Mouse (Mus musculus) left cerebral cortex, postnatal 14 days (tissue): Measurements from ENCODE around the gene Atp10a. TPM values are rescaled to one million over a fixed set of nuclear protein-coding genes. Genes with fewer than 3 reads are reported as not detected.
A peak's percentile ranks its signal among the peaks of the same experiment; 100 is the strongest.
"Not testable (repeated sequence)": the region's sequence is repeated elsewhere in the genome, so short reads cannot be mapped to it uniquely, and the experiment has no call there.

ENCODE experiments used
- DNase-seq, 2 experiments: peaks; one replicate each; pipeline ENCODE4 v3.0.0; 2021 to 2022; ENCODE audit warnings: low spot score in 2 of 2, mixed read lengths in 1 of 2
- intact Hi-C: fragments of 180-260 bp; cut with DNase I; formaldehyde crosslinking; loops from one replicate; pipeline ENCODE4 v1.15.1; 2025
- total RNA-seq, 2 experiments: library from RNA; stranded (reverse); gene quantifications; 2 replicates each; pipeline ENCODE4 v1.2.3; 2021

Atp10a gene
- total RNA-seq, 2 experiments from 2014 or later = 5.9 to 6.3 TPM

DNA sequence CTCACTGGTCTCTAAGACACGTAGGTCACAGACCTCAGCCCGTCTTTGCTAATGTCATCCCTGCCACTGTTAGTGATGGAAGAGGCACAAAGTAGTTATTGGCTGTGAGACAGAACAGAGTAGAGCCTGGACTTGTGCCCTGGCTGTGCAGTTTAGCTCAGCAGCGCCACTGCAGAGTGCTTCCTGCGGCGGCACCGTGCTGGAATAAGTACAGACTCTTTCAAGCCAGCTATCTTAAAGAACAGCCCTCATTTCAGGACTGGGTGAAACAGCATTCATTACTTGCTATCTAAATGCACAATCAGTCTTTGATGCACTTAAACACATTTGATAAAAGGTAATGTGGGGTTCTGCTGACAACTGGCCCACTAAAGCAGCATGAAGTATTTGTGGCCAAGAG lies 111.3 kb downstream of the Atp10a start:
- intact Hi-C loops = no loop called here
- peak; percentile 37 to 63 for DNase-seq

DNA sequence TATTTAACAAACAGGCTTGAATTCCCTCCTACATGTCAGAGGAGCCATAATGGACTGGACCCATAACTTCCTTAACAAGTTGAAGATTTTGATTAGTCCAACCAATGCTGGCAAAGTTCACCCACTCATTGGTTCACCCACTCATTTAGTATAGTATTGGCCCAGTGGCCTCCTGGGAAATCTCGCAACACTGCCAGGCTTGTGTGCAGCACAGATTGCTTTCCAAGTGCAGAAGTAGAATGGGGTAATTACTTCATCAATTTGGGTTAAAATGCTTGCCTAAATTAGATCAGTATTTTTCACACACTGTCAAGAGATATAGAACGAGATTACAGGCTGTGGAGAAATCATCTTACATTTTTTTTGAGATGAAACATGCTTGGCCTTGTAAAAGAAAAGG lies 112.3 kb downstream of the Atp10a start:
- DNase-seq = no peak
- intact Hi-C loops = no loop called here

DNA sequence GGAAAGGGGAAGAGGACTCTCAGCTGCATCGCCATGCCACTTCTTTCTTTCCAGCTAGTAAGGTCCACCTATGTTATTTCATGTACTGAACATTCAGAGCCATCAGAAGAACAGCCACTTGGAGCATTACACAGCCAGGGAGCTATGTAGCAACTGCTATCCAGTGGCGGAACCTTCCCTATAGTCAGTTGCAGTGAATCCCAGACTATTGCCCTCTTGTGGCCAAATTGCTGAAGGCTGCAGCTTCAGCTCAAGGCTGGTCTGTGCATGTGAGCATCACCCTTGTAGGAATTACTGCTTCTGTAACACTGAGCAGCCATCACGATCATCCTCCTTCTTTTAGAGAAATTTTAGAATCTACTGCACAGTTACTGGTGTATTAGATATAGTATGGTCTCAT lies 114.3 kb downstream of the Atp10a start:
- peak; percentile 43 to 49 for DNase-seq
- intact Hi-C loops = loop anchor here (10.0 kb wide), 1 partner anchor 185 kb away; no protein-coding TSS in a partner anchor

DNA sequence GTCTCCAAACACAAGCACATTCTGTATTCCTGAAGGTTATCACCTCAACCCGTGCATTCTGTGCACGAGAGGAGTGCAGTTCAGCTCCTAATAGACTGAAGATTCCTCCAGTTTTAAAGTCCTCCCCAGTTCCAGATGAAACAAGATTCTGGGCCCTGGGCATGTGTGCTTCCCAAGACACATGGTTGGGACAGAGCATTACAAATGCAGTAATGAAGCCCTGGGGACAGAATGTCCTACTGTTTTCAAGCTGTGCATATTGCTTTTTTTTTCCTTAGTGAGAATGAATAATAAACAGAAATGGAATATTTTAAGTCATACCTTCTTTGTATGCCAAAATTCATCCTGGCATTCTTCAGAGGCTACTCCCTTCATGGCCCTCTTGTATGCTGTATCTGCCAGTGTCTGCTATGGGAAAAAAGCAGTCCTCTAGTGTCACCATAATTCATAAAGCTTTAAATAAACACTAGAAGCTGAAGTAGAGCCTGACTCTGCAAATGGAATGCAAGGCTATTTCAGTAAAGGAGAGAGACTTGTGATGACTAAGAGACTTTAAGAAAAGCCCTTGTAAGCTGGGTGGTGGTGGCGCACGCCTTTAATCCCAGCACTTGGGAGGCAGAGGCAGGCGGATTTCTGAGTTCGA lies 116.2 kb downstream of the Atp10a start:
- intact Hi-C loops = loop anchor here (10.0 kb wide), 1 partner anchor 187 kb away; no protein-coding TSS in a partner anchor
- DNase-seq = peak in 1 of 2 experiments; percentile 41

DNA sequence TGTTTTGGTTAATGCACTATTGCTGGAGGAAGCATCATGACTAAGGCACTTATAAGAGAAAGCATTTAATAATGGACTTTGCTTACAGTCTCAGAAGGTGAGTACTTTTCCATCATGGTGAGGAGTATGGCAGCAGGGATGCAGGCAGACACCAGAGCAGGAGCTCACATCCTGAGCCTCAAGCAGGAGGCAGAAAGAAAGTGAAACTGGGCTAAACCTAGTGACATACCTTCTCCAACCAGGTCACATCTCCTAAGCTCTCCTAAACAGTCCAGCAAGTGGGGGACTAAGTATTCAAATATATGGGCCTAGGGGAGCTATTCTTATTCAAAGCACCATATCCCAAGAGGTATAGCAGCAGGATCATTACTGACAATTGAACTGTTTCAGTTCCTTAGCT lies 123.2 kb downstream of the Atp10a start:
- intact Hi-C loops = loop anchor here (10.0 kb wide), 1 partner anchor 194 kb away; no protein-coding TSS in a partner anchor
- no peak for DNase-seq

DNA sequence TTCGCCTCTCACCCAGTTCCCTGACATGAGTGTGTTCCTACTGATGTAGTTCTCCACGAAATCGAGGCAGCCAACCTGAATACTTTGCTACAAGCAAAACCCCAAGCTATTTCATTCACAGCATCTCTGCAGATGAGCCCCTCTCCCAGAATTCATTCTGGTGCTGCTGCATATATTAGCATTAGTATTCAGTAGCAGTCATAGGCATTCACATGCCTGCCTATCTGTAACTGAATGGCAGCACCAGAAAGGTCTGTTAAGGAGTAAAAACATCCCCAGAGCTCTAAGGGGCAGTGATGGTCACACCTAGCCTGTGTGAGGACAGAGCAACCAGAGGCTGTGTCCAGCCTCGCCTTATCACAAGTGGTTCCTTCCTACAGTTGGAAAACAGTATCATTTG lies 131.0 kb downstream of the Atp10a start:
- no peak for DNase-seq
- intact Hi-C loops = no loop called here

DNA sequence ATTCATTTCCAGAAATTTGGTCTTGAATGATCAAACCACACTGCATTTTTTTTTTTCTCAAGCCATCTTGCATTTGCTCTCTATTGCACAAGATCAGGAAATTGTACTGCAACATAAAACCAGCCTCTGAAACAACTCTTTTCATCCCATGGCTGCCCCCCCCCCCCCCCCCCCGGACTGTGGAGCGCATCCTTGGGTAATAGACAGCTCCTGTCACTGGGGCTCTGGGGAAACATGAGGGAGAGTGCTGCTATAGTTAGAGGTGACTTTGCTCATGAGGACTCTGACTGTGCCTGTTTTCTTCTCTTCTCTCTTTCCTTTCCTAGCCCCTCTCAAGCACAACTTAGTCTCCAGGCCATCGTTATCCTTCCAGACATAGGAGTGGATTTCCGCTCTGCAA lies 131.6 kb downstream of the Atp10a start:
- intact Hi-C loops = no loop called here

DNA sequence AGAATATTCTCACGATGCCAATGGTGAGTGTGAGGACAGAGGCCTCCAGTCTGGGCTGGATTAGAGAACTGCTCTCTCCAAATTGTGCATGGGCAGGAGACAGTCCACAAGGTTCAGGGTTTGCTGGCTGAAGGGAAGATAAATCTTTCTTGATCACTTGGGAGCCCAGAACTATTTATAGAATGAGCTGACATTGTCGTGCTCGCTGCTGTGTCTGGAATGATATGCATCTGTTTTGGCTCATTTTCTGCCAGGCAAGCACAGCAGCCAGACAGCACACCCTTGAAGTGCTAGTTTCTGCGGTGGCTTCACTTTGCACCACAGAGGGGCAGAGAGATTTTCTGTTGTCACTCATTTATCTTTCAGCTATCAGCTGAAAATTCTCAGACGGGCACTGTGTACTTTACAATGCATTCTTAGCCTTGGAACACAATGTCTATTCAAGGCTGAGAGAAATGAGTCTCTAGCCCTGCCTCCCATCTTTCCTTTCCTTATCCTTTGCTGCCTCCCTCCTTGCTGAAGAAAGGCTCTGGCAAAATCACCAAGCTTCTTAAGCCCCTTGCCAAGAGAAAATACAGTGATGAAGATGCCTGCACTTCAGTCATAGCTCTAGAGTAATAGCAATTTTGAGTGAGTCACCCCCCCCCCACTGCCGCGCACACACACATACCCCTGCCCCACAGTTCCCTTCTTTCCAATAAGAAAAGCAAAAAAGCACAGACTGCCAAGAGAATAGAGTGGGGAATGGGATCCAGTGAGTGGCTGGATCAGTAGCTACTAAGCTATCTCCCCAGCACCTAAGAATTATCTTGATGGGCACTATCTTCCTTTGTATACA lies 132.7 kb downstream of the Atp10a start:
- DNase-seq = peak in 1 of 2 experiments; percentile 43
- intact Hi-C loops = no loop called here

More for the DNA sequence above, 131.6 kb downstream of the Atp10a start:
- DNase-seq = no peak

DNA sequence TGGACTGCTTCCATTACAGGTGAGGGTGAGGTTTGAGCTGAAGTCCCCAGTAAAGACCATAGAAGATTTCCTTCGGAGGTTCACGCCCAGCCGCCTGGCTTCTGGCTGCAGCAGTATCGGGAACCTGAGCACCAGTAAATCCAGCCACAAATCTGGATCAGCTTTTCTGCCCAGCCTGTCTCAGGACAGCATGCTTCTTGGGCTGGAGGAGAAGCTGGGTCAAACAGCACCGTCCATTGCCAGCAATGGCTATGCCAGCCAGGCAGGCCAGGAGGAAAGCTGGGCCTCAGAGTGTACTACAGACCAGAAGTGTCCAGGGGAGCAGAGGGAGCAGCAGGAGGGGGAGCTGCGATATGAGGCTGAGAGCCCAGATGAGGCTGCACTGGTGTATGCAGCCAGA lies 141.3 kb downstream of the Atp10a start:
- no peak for DNase-seq
- intact Hi-C loops = no loop called here

DNA sequence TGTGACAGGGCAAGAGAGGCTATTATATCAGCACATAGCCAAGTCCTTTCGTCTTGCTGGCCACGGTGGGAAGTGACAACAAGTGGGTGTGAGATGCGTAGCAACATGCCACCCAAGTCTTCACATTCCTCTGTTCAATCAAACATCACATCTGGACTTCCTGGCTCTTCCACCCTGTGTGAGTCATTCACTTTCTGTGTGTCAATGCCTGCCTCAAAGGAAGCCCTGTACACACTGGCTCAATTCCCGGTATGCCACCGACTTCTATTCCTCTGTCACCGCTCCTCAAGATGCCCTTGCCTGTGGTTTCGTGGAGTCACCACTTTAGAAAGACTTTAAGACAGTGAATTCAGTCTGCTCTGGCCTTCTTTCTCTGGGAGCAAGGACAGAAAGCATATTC lies 144.9 kb downstream of the Atp10a start:
- intact Hi-C loops = no loop called here
- DNase-seq = peak in 1 of 2 experiments; percentile 30

DNA sequence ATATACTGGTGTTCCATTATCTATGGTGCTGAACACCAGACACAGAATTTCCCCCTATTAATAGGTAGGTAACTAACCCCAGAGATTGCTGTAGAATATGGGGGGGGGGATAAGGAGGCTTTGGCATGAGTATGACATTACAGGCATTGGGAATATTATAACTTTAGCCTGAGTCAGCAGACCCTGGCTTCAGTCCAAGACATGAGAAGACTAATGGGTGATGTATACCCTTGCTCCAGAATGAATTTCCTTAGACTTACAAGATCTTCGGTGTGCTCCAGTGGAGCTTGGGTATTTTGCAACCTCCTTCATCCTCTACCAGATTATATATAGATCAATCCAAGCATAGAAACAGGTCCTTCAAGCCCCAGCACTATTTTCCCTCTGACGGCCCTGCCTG lies 145.8 kb downstream of the Atp10a start:
- intact Hi-C loops = no loop called here
- no peak for DNase-seq

DNA sequence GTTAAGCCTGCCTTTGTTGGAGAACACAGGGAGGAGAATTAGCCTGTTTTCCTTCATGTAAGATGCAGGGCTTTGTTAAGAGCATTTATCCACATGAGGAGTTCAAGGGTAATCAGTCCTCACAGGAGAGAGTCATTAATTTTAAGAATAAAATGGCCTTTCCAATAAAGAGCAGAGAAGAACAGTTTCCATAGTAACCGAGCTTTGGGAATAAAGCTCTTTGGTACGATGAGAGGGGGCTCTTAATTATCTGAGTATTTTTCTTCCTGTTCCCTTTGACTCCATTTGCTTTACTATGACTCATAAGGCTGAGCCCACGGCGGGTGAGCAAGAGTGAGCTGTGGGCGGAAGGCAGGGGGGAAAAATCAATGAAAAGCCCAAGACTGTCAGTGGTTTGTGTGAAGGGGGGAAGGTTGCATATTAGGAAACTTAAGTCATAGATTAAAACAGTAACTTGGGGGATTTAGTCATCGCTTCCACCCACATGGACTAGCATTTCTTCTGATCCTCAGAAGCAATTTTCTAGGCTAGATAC lies 166.2 kb downstream of the Atp10a start:
- intact Hi-C loops = no loop called here
- no peak for DNase-seq

DNA sequence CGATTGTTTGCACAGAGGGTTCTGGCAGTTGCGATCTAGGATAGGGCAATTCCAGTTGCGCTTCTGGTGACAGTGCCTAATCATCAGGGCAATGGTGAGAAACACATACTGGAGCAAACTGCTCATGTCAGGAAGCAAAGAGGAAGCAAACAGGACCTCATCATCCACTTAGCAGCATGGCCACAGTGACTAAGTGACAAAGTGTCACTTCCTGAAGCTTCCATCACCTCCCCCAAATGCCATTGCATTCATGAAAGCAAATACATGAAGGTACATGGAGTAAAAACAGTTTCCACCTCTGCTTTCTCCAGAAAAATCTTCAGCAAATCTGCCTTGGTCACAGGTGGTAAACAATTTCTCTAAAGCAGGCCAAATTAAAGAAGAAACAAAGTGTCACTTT lies 168.7 kb downstream of the Atp10a start:
- intact Hi-C loops = no loop called here
- no peak for DNase-seq

DNA sequence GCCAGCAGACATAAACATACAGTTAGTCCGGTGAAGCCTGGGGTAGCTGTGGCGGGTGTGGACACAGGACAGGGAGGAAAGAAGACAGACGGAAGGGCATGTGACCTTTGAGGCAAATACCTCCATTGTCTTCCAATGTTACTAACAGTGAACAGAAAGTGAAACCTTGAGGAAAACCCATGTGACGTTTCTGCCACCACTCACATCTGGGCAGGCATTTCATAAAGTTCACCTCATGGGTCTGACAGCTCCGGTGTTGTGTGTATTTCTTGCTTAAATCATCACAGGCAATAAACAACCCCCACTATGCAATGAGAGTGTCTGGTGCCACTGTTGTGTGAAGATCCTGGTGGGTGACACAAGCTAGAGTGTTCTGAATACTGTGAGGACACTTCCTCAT lies 173.1 kb downstream of the Atp10a start:
- intact Hi-C loops = no loop called here
- no peak for DNase-seq

DNA sequence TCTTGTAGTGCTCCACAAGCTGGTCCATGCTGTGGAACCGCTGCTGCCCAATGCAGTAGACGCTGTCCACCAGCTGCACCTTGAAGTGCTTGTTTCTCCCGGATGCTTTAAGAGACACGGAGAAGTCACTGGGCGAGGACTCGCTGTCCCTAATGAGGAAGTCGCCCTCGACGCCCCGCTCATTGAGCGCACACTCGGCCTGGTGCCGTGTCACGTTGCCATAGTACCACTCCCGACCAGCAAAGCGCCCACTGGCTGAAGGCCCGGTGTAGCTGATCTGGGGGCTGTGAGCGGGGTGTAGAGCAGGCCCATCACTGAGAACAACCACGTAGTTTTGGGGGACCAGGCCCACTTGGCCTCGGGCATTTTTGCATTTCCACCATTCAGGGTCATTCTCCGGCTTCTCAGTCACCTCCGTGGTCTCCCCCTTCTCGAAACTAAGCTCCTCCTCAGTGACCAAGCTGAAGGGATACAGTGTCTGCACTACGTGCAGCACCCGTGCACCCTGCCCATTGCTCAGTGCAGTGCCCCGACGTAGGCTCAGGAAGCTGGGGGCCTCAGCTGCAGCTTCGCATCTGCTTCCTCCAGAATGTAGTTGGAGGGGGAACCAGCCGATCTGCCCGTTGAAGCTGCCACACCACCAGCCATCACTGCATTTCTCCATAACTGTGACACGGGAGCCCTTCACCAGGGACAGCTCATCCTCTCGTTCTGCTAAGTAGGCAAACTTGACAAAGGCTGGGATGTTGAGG lies 181.1 kb downstream of the Atp10a start:
- intact Hi-C loops, DNase-seq: not testable (repeated sequence)

DNA sequence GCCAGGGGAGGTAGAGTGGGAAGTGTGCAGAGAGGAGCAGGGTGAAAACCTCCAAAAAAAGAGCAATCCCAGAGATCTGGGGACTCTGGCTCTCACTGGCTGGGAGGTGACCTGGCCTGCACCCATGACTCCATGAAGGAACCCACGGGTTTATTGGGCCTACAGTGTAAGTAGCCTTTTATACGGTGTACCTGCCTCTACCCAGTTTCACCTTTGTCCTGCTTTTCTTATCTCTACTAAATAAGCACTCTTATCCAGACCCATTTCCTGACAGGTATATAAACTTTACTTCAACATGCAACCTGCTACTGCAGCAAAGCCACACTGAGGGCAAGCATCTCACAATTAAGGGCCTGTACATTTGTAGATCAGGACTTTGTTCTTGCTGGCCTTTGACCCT lies 184.4 kb downstream of the Atp10a start:
- intact Hi-C loops = loop anchor here (5.0 to 10.0 kb wide), 2 partner anchors 82 to 256 kb away; no protein-coding TSS in a partner anchor
- DNase-seq = no peak

DNA sequence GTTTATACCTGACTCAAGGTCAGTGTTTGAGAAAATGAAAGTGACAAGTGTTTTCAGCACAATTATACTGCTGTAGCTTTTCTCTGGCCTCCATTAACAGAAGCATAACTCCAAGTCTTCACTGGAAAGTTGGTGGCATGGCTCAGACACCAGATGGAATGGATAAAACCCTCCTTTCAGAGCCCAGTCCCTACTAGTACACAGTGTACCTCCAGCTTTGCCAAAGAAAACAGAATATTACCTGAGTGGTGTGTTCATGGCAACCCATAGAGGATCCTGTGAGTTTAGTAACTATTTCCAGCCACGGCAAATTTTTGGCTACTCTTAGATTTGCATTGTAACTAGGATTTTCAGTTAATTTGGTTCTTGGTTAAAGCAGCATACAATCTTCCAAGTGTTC lies 185.1 kb downstream of the Atp10a start:
- DNase-seq = no peak
- intact Hi-C loops = loop anchor here (5.0 to 10.0 kb wide), 2 partner anchors 81 to 256 kb away; no protein-coding TSS in a partner anchor

DNA sequence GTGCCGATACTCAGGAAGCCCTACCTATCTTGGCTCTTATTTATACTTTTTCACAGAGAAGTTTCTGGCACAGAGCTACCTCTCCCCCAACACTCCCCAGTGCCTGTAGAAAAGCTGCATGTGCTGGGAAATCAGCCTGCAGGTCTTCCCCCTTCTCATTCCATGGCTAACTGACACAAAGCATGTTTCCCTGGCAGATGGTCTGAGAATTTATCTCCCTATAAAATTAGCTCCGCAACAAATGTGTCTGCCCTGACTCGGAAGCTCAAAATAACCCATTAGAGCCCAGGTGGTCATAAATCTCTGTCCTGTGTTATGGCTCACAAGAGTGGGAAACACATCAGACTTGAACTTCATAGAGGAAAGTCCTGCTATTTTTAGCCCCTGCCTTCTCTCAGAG lies 186.9 kb downstream of the Atp10a start:
- intact Hi-C loops = loop anchor here (5.0 to 10.0 kb wide), 2 partner anchors 79 to 258 kb away; no protein-coding TSS in a partner anchor
- peak in 1 of 2 experiments; percentile 52 for DNase-seq

DNA sequence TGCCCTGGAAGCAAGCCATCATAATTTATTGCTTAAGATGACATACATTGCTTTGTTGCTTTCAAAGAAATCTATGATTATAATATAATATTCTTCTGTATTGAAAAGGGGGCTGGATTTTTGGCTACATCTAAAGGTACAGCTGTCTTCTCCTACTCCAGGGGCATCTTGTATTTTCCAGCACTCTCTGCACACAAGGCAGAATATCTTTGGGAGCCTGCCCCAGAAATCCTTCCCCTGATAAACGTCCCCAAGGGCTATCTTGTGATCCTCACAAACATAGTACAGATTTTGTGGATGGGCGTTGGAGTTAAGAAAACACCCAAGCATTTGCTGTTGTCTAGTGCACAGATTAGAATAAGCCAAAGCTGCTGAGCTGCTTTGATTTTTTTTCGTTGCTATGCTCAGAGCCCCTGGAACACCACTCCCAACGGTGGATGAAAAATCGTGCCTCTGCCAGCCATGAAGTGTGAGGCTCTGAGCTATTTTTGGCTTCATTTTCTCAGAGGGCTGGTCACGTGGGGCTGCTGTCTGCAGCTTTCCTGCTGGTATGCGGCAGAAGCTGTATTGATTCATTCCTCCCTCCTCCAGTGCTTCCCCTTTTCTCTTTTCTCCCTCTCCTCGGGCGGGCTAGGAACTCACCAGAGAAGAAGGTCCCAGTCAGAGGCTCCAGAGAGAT lies 187.9 kb downstream of the Atp10a start:
- intact Hi-C loops = loop anchor here (5.0 to 10.0 kb wide), 2 partner anchors 78 to 259 kb away; no protein-coding TSS in a partner anchor
- peak; percentile 93 to 96 for DNase-seq
